Mouse (Mus musculus): ENCODE measurements around the gene Olfr414. TPM values are rescaled to one million over a fixed set of nuclear protein-coding genes. Genes with fewer than 3 reads are reported as not detected.

Gene Olfr414
- polyA plus RNA-seq, 1 experiment from 2014 or later: not detected

Other genes starting within 250 kb of the Olfr414 start
- not detected in 2 replicates for gene Olfr419, start 172.0 kb upstream of the Olfr414 start, polyA plus RNA-seq (2015; fragmentation: Nextera tagmentation; extraction: Ambion mirVana)
- gene Mptx1, start 93.5 kb upstream of the Olfr414 start, polyA plus RNA-seq (2015; fragmentation: Nextera tagmentation; extraction: Ambion mirVana): not detected in 2 replicates
- gene Olfr417, start 58.9 kb upstream of the Olfr414 start, polyA plus RNA-seq (2015; fragmentation: Nextera tagmentation; extraction: Ambion mirVana): not detected in 2 replicates
- not detected in 2 replicates for gene Olfr248, start 33.0 kb upstream of the Olfr414 start, polyA plus RNA-seq (2015; fragmentation: Nextera tagmentation; extraction: Ambion mirVana)
- not detected in 2 replicates for gene Olfr220, start 18.0 kb downstream of the Olfr414 start, polyA plus RNA-seq (2015; fragmentation: Nextera tagmentation; extraction: Ambion mirVana)
- gene Fmn2, start 77.8 kb downstream of the Olfr414 start, polyA plus RNA-seq (2015; fragmentation: Nextera tagmentation; extraction: Ambion mirVana): 6.8 and 7.1 TPM in 2 replicates

Measured in forebrain, embryonic 15.5 days (tissue).